Mouse (Mus musculus): Measurements from ENCODE around the gene Lrrc29.

Lrrc29 gene

DNA sequence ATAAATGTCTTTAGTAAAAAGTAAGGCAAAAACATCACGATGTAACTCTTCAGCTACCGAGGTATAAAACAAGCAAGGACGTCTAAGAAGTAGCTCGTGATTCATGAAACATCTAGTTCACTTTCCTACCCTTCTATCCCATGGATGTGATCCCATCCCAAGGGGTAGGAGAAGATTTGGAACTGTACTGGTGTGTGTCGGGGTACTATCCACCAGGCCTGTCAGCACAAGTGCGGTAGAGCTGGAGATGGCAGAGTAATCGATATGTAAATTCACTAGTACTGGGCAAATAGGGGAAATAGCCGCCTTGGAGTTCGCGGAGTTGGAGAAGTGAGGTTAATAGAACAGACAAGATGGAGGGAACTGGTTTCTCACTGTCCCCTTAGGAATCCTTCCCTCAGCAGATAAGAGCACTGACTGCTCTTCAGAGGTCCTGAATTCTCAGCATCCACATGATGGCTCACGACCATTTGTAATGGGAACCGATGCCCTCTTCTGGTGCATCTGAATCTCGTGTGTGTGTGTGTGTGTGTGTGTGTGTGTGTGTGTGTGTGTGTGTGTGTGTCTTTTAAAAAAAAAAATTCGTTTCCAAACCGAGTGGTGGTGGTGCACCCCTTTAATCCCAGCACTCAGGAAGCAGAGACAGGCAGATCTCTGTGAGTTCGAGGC is 62.7 kb downstream of the Lrrc29 start:
- DNase-seq = no peak

All from cerebellum, adult 11 months (tissue).